11 mouse cellular contexts compared by ENCODE assay signal in the genomic region with DNA sequence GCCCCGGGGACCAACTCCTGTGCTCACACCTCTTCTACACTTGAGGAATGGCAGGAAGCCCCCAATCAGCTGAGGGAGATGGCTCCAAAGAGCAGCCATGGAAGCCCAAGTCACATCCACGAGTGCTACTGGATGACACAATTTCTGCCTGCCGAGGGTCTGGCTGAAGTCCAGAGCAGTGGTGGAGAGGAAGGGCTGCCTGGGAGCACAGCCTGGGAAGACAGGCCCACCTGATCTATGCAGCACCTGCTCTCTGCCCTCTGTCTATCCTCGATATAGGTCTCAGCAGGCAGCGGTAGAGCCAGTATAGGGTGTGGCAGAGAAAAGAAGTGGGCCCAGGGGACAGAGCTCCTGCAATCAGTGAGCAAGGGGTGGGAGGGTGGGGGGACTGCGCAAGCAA. TPM values are rescaled to one million over a fixed set of nuclear protein-coding genes. Genes with fewer than 3 reads are reported as not detected.
DNase-seq lines count a peak whose midpoint lies in the region; ATAC-seq and TF ChIP-seq lines count a peak whose summit lies in the region.
"Had no signal": no experiment of that assay in that cellular context is flagged by ENCODE, and none has a peak within 500 bp of the region (broad histone marks: within the 10 kb centered on the region; RNA-seq: fewer than 3 reads in every experiment).

No protein-coding gene starts in this region.

- 50% methylated on average over 6 of the region's 6 CpGs for WGBS in hindbrain, postnatal 0 days
- 78% methylated on average over 6 of the region's 6 CpGs for WGBS in forebrain, embryonic 11.5 days

- peaks cover 33% of the 10 kb centered on the region for H3K4me1 ChIP-seq in cortical plate, adult 2 months (ENCODE audit: control insufficient read depth, insufficient read depth, low read length)
- H3K4me1 ChIP-seq in hindbrain, postnatal 0 days (ENCODE audit: insufficient read depth, low read length): peaks cover 39% of the 10 kb centered on the region
- H3K4me1 ChIP-seq in forebrain, embryonic 11.5 days (replicated peaks; ENCODE audit: control insufficient read depth, insufficient read depth, low read length): peaks cover 23% of the 10 kb centered on the region

- TF ChIP-seq CTCF in cortical plate, adult 2 months (IDR thresholded peaks at IDR 0.05; ENCODE audit: extremely low read depth, insufficient read depth, low read length): no peak
- no peak for TF ChIP-seq CTCF in hindbrain, postnatal 0 days (IDR thresholded peaks at IDR 0.05; ENCODE audit: low read depth)

- no peak for ATAC-seq in hindbrain, postnatal 0 days
- ATAC-seq in megakaryocyte progenitor cell, adult 5-6 weeks (replicated peaks; ENCODE audit: poor library complexity): no peak
- ATAC-seq in forebrain, embryonic 11.5 days (replicated peaks; ENCODE audit: low FRiP score): no peak

- no peak overlapping the region for H3K4me2 ChIP-seq in hindbrain, postnatal 0 days (ENCODE audit: low read depth, low read length)
- no peak overlapping the region for H3K4me2 ChIP-seq in forebrain, embryonic 11.5 days (ENCODE audit: low read depth, low read length, severe bottlenecking)

- H3K9me3 ChIP-seq in hindbrain, postnatal 0 days (ENCODE audit: low read length): no peaks in the 10 kb centered on the region
- no peaks in the 10 kb centered on the region for H3K9me3 ChIP-seq in forebrain, embryonic 11.5 days (ENCODE audit: control insufficient read depth, low read length)

- peak; percentile 66 to 70 for DNase-seq in heart, adult 18-20 months
- no peak for DNase-seq in heart, adult 9 months (ENCODE audit: low spot score in 2 of 2)
- DNase-seq in adipocyte (ENCODE audit: low spot score): peak; percentile 39
- no peak for DNase-seq in hindbrain, postnatal 0 days (ENCODE audit: low spot score)
- no peak for DNase-seq in frontal cortex, adult 2 months (ENCODE audit: extremely low spot score in 1 of 2, low spot score in 1 of 2)
- no peak for DNase-seq in forebrain, embryonic 11.5 days (ENCODE audit: low spot score)
- DNase-seq: right cerebral cortex, postnatal 14 days had no signal

- peak overlapping the region; percentile 48; the same call in 1 of the 2 replicates for H3K27ac ChIP-seq in cortical plate, adult 2 months (ENCODE audit: insufficient read depth, low read length)
- H3K27ac ChIP-seq in hindbrain, postnatal 0 days: peak overlapping the region; percentile 68; the same call in 1 of the 2 replicates
- no peak overlapping the region for H3K27ac ChIP-seq in forebrain, embryonic 11.5 days (ENCODE audit: low read depth, low read length)

- no peaks in the 10 kb centered on the region for H3K27me3 ChIP-seq in hindbrain, postnatal 0 days (ENCODE audit: insufficient read depth, low read length)
- no peaks in the 10 kb centered on the region for H3K27me3 ChIP-seq in forebrain, embryonic 11.5 days (ENCODE audit: control insufficient read depth, insufficient read depth, low read length)

- no peaks in the 10 kb centered on the region for H3K36me3 ChIP-seq in hindbrain, postnatal 0 days (ENCODE audit: insufficient read depth, low read length)
- H3K36me3 ChIP-seq in forebrain, embryonic 11.5 days (ENCODE audit: control insufficient read depth, insufficient read depth, low read length): no peaks in the 10 kb centered on the region

- no peak for TF ChIP-seq POLR2A in cortical plate, adult 2 months (IDR thresholded peaks at IDR 0.05; ENCODE audit: extremely low read depth, insufficient read depth, low read length)

- H3K9ac ChIP-seq in hindbrain, postnatal 0 days (replicated peaks; ENCODE audit: low read length): no peak overlapping the region
- no peak overlapping the region for H3K9ac ChIP-seq in forebrain, embryonic 11.5 days (ENCODE audit: low read length)

- no peak overlapping the region for H3K4me3 ChIP-seq in cortical plate, adult 2 months (ENCODE audit: insufficient read depth, low read length)
- H3K4me3 ChIP-seq in hindbrain, postnatal 0 days (ENCODE audit: low read length): no peak overlapping the region
- no peak overlapping the region for H3K4me3 ChIP-seq in forebrain, embryonic 11.5 days (ENCODE audit: low read depth, low read length)

RNA-seq across cellular contexts. Expression of a gene that starts 1.3 kb away (rescaled TPM):
- not detected for total RNA-seq in heart, adult 18-20 months (2021)
- polyA plus RNA-seq in cortical plate, adult 2 months (2012; rRNA removed): not detected in 2 replicates
- not detected in 2 replicates for total RNA-seq in hindbrain, postnatal 0 days (2014; rRNA removed)
- polyA plus RNA-seq in hindbrain, postnatal 0 days (2015; fragmentation: Nextera tagmentation; extraction: Ambion mirVana): 0.08 TPM in 1 of 2 replicates, not detected in the other
- total RNA-seq in megakaryocyte progenitor cell, adult 5-6 weeks (2015): not detected in 2 replicates
- 0.21 and 0.95 TPM in 2 replicates for total RNA-seq in megakaryocyte progenitor cell, adult 5-6 weeks (2017)
- polyA plus RNA-seq in frontal cortex, adult 2 months (2012; rRNA removed): 0.04 and 0.12 TPM in 2 replicates
- 0.36 and 0.90 TPM in 2 replicates for polyA plus RNA-seq in forebrain, embryonic 11.5 days (2014; fragmentation: Nextera tagmentation; extraction: Ambion mirVana)

RNA-seq across cellular contexts. Expression of a gene that starts 14.7 kb away (rescaled TPM):
- total RNA-seq in heart, adult 18-20 months (2021): 1 to 10 TPM; 2.3 to 2.9 TPM
- polyA plus RNA-seq in cortical plate, adult 2 months (2012; rRNA removed): 38.2 and 38.5 TPM in 2 replicates
- 54.9 and 78.4 TPM in 2 replicates for total RNA-seq in hindbrain, postnatal 0 days (2014; rRNA removed)
- polyA plus RNA-seq in hindbrain, postnatal 0 days (2015; fragmentation: Nextera tagmentation; extraction: Ambion mirVana): 167 and 171 TPM in 2 replicates
- 0.32 and 0.86 TPM in 2 replicates for total RNA-seq in megakaryocyte progenitor cell, adult 5-6 weeks (2015)
- total RNA-seq in megakaryocyte progenitor cell, adult 5-6 weeks (2017): 0.12 and 0.30 TPM in 2 replicates
- polyA plus RNA-seq in frontal cortex, adult 2 months (2012; rRNA removed): 53.6 and 61.5 TPM in 2 replicates
- polyA plus RNA-seq in forebrain, embryonic 11.5 days (2014; fragmentation: Nextera tagmentation; extraction: Ambion mirVana): 1,095 and 1,130 TPM in 2 replicates
- total RNA-seq: common myeloid progenitor, adult 5-6 weeks had no signal

RNA-seq across cellular contexts. Expression of a gene that starts 19.8 kb away (rescaled TPM):
- total RNA-seq in heart, adult 18-20 months (2021): not detected
- 32.9 and 45.0 TPM in 2 replicates for polyA plus RNA-seq in cortical plate, adult 2 months (2012; rRNA removed)
- 3.3 and 4.4 TPM in 2 replicates for total RNA-seq in hindbrain, postnatal 0 days (2014; rRNA removed)
- 0.75 and 0.93 TPM in 2 replicates for polyA plus RNA-seq in hindbrain, postnatal 0 days (2015; fragmentation: Nextera tagmentation; extraction: Ambion mirVana)
- total RNA-seq in megakaryocyte progenitor cell, adult 5-6 weeks (2015): 0.17 TPM in 2 replicates
- 0.17 TPM in 1 of 2 replicates, not detected in the other for total RNA-seq in megakaryocyte progenitor cell, adult 5-6 weeks (2017)
- 36.1 and 39.2 TPM in 2 replicates for polyA plus RNA-seq in frontal cortex, adult 2 months (2012; rRNA removed)
- polyA plus RNA-seq in forebrain, embryonic 11.5 days (2014; fragmentation: Nextera tagmentation; extraction: Ambion mirVana): 0.47 and 0.56 TPM in 2 replicates
- polyA plus RNA-seq: kidney, postnatal 0 days had no signal

RNA-seq across cellular contexts. Expression of a gene that starts 28.8 kb away (rescaled TPM):
- 10 to 100 TPM; 33.8 to 35.9 TPM for total RNA-seq in heart, adult 18-20 months (2021)
- 550 and 668 TPM in 2 replicates for polyA plus RNA-seq in cortical plate, adult 2 months (2012; rRNA removed)
- total RNA-seq in hindbrain, postnatal 0 days (2014; rRNA removed): 150 and 163 TPM in 2 replicates
- 40.7 and 41.2 TPM in 2 replicates for polyA plus RNA-seq in hindbrain, postnatal 0 days (2015; fragmentation: Nextera tagmentation; extraction: Ambion mirVana)
- 111 and 112 TPM in 2 replicates for total RNA-seq in megakaryocyte progenitor cell, adult 5-6 weeks (2015)
- 76.3 and 94.7 TPM in 2 replicates for total RNA-seq in megakaryocyte progenitor cell, adult 5-6 weeks (2017)
- 590 and 632 TPM in 2 replicates for polyA plus RNA-seq in frontal cortex, adult 2 months (2012; rRNA removed)
- polyA plus RNA-seq in forebrain, embryonic 11.5 days (2014; fragmentation: Nextera tagmentation; extraction: Ambion mirVana): 32.7 and 35.9 TPM in 2 replicates

Comparison
In these comparisons a context has a peak if more than half of its experiments do, and no peak if none do; other contexts are left out.
1. DNase-seq: peak in heart, adult 18-20 months (2 of 2) and adipocyte (single experiment); none in heart, adult 9 months (0 of 2), hindbrain, postnatal 0 days (single experiment), frontal cortex, adult 2 months (0 of 2) and forebrain, embryonic 11.5 days (single experiment).
2. RNA of a gene that starts 19.8 kb away (polyA plus RNA-seq): 32.9 to 45.0 TPM in cortical plate, adult 2 months and 36.1 to 39.2 TPM in frontal cortex, adult 2 months; 0.75 to 0.93 TPM in hindbrain, postnatal 0 days and 0.47 to 0.56 TPM in forebrain, embryonic 11.5 days; every median in the first group is over 10 times any median in the second.